Mouse (Mus musculus): ENCODE measurements at regions not wholly inside any gene's neighbourhood (a gene's known extent, or its start where the extent isn't known, plus 50 kb on each side); places are given as distances from the start of the nearest gene placed in this dataset.

GRCm38 (mm10) chr13:5229476-5229875, 620.5 kb upstream of the Akr1e1 start:
- DNase-seq (ENCODE audit: low spot score), result no peak

DNA sequence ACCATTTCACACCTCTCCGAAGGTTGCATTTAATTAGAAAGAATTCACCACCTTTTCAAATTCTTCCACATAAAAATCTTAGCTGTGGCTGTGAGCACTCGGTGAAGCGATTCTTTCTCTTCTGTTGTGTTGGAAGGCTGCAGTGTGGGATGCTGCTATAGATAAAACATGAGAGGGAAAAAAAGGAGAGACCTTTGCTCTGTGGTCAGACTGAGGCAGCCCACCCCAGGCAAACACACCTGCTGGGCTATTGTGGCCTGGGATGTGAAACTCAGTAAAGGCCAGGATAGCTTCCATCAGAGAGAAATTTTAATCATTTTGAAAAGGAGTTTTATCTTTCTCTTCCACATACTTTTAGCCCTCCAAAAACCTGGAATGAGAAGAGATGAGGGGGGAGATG, 625.3 kb upstream of the Akr1e1 start:
- no peak for DNase-seq (ENCODE audit: low spot score)

DNA sequence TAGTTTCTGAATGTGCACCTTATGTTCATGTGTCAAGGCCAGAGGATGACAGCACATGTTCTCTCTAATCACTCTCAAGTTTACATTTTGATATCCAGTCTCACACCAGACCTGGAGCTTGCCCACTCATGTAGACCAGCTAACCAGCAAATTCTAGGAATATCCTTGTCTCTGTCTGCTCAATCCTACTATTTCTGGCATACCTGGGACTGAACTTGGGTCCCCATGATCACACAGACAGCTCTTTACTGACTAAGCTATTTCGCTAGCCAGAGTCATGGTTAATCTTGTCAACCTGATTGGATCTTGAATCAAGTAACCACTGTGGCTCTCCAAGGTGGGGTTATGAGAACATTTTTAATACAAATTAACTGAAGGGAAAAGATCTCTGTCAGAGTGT, 625.9 kb upstream of the Klf6 start:
- no peak for DNase-seq (ENCODE audit: low spot score)

DNA sequence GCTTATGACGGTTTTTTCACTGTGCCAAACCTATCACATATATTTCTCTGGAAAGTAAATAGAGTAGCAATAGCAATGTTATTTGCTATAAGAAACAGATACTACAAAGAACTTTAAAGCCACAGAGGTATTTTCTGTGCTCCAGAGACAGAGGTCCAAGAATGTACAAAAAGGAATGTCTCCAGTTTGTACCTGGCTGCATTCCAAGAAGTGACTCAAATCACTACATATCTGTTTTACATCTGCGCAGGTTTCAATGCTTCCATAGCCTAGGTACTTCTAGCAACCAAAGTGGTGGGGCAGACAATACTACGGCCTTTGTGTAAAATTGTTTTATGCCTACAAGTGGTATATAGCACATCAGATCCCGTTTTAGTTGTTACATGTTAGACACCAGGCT, 620.7 kb upstream of the Klf6 start:
- no peak for DNase-seq (ENCODE audit: low spot score)

DNA sequence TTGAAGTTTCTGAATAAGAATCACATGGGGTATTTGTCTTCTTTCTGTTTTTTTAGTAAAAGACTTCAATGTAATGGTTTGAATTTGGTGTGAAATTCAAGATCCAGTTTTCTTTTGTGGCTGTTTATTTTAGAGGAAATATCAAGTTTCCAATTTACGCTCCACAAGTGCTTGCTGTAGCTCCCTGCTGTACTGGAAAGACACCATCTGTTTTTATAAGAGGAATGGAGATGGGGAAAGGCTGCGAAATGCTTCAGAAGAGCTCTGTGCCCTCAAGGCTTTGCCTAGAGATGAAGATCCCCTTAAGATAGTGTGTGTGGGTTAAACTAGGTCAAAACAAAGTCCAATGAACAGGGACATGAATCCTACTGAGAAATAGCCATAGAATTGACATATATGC, 618.5 kb upstream of the Klf6 start:
- DNase-seq (ENCODE audit: low spot score), result no peak

GRCm38 (mm10) chr13:5248671-5249391, 612.5 kb upstream of the Klf6 start:
- DNase-seq (ENCODE audit: low spot score), result no peak

GRCm38 (mm10) chr13:5257891-5258660, 603.2 kb upstream of the Klf6 start:
- no peak for DNase-seq (ENCODE audit: low spot score)

- DNase-seq (ENCODE audit: low spot score), result no peak
These were observed 601.5 kb upstream of the Klf6 start for GRCm38 (mm10) chr13:5259760-5260159.

GRCm38 (mm10) chr13:5272506-5273192, 588.6 kb upstream of the Klf6 start:
- no peak for DNase-seq (ENCODE audit: low spot score)

- DNase-seq (ENCODE audit: low spot score), result no peak
These were observed 584.7 kb upstream of the Klf6 start for GRCm38 (mm10) chr13:5276564-5276963.

GRCm38 (mm10) chr13:5289753-5290449, 571.4 kb upstream of the Klf6 start:
- DNase-seq (ENCODE audit: low spot score), result no peak

DNA sequence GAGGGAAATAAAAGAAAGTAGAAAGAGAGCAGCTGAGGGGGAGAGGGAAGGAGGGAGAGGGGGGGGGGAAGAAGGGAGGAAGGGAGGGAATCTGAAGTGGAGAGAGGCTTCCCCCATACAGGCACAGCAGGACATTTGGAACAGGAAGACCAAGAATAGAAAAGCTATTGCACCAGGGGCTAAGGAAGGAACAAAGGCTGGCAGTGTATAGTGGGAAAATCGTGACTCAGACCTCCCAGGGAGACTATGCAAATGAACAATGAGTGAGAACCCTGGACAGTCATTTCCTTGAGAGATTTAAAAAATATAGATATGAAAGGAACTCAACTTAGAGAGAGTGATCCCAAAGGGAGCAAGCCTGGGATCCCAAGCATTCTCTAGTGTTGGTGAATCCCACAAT, 559.1 kb upstream of the Klf6 start:
- no peak for DNase-seq (ENCODE audit: low spot score)

DNA sequence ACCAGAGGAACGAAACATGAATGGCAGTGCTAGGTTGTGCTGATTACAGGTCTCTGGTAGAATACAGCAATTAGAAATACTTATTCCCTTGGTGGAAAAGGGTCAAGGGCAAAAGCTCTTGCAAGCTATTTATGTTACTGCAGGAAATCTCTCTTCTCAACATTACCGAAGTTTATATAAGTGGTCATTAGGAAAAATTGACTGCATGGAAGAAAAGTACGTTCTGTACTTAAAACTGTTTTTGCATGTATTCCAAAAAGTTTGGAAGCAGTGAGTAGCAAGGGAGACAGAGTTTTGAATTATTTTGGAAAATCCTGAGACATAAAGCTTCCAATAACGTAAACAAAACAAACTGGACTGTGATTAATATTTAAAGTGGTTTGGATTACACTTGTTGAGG, 554.6 kb upstream of the Klf6 start:
- DNase-seq (ENCODE audit: low spot score), result no peak

DNA sequence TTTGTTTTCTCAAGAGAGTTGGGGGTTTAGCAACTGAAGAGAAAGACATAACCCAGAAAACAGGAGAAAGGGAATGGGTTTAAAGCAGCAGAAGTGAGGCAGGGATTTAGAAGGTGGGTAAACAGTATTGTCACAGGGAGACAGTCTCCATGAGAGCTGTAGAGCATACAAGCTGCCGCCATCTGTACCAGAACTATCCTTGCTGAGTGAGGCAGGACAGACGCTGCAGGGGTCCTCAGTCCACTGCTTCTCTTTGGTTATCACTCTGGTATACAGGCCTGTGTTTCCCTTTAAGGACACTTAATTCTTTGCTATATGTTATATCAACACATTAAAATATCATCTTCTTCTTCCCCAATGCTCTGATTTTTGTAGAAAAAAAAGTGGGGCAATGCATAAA, 548.0 kb upstream of the Klf6 start:
- DNase-seq (ENCODE audit: low spot score), result no peak

DNA sequence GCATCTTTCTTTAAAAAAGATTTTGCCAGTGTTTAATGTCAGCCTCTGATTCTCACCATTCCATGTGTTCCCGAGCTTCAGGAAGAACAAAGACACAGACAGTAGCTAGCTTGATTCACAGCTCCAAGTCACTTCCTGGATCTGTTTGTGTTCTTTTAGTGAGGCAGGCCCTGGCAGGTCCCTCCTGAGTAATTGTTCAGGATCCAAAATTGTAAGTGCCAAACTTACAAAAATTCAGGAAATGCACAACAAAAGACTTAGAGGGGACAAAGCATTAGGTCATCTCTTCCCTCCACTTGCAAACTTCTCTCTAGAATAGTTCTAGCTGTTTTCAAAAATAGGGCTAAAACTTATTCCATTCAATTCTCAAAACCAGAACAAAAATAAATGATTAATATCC, 546.3 kb upstream of the Klf6 start:
- DNase-seq (ENCODE audit: low spot score), result no peak

DNA sequence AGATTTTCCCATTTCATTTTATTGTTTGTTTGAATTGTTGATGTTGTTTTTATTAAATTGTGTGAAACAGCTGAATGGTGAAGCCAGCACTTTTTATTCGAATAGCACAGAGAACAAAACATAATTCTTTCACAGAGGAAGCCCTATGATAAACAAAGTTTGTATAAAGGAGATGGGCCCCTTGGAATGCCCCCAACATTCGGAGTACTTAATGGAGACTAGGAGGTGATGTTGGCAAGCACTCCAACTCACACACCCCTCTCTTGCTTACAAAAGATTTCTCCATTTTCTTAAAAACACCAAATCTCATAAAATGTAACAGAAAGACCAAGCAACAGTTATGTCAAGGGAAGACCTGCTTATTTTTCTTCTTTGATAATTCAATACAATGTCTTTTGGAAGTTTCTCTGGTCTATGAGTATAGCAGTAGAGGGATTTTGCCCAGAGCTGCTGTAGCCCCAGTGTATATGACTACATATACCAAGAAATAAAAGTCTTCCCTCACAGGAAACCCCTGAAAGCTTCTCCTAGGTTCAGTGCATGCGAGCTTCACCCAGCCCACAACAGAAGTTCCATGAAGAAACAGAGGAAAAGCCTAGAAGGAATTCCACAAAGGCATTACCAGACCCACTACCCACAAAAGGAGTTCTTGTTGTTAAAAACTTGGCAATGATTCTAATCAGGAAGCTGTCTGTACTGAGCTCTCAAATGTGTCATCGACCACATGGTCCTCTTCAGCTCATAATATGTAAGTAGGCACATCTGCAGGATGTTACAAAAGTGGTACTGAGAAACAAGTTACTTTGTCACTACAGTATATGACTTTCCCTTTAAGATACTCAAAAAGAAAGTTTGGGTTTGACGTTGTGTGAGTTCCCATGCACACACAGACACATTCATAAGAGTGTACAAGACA, 543.1 kb upstream of the Klf6 start:
- DNase-seq (ENCODE audit: low spot score), result no peak

DNA sequence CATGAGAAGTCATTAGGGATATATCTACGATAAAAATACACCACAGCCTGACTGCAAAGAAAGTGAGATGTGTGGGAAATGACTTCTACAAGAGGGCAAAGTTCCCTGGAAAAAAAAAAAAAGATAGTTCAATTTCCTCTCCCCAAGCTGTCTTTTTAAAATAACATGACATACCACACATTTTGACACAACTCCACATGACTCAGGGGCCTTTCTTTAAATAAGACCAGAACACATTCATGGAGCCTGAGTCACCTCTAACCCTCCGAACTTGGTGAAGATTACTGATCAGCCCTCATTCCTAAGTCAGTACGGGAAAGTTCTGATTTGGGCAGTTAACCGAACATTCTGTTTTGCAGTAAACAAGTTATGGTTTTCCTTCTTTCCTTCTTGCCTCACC, 515.6 kb upstream of the Klf6 start:
- DNase-seq (ENCODE audit: low spot score), result no peak

GRCm38 (mm10) chr13:5347503-5348469, 513.5 kb upstream of the Klf6 start:
- no peak for DNase-seq (ENCODE audit: low spot score)

DNA sequence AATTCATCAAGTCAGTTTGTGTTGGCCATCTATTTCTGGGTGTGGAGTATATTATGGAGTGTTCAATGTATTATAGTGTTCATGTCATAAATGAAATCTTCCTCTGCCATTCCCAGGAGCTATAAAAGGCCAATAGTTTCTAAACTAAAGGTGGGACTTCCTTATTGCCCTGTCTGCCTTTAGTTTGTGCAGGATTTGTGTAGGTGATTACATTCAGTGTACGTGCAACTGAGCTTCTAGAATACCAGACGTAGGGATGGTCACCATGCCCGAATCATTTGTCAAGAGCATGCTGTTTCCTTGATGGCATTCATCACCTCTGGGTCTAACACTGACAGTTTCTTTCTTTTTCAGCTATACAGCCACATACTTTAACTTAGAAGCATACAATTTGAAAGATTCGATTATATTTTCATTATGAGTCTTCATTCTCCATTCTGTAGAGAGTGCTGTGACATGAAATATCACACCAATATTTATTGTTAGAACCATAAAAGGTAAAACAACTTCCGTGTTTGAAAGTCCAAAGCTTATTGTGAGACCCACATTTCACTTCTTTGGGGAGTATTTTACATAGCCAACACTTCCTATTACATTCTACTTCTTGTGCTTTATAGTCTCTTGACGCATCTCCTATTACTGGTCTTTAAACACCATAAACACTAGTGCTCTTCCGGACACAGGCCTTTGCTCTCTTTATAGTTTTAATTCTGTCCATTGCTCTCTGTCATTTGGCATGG, 494.1 kb upstream of the Klf6 start:
- DNase-seq (ENCODE audit: low spot score), result no peak

Data from urinary bladder, adult 2 months (tissue).